Mouse (Mus musculus) bone marrow macrophage, adult 2 months (primary cell): ENCODE measurements around the gene Txndc17. TPM values are rescaled to one million over a fixed set of nuclear protein-coding genes. Genes with fewer than 3 reads are reported as not detected.
A peak's percentile ranks its signal among the peaks of the same experiment; 100 is the strongest.

Experiments used
- H3K27ac ChIP-seq: 2 replicates; pipeline ENCODE4 v1.5.1; 2012; ENCODE audit warnings: low read depth, low read length; ENCODE audit not compliant: insufficient read depth
- H3K4me1 ChIP-seq: 2 replicates; pipeline ENCODE4 v1.6.1; 2012; ENCODE audit warnings: low read length; ENCODE audit not compliant: control insufficient read depth, insufficient read depth
- H3K4me3 ChIP-seq: 2 replicates; pipeline ENCODE4 v1.5.1; 2012; ENCODE audit warnings: mild to moderate bottlenecking, low read length, moderate library complexity; ENCODE audit not compliant: insufficient read depth
- CTCF ChIP-seq: IDR thresholded peaks from 2 replicates; pipeline ENCODE4 v1.5.1; 2012; ENCODE audit warnings: low read depth, mild to moderate bottlenecking, low read length, moderate library complexity
- POLR2A ChIP-seq: IDR thresholded peaks from 2 replicates; pipeline ENCODE4 v1.6.1; 2012; ENCODE audit warnings: mild to moderate bottlenecking, low read depth, low read length, borderline replicate concordance
- polyA plus RNA-seq: library from polyadenylated mRNA; stranded (reverse); fragments of >200 nt; gene quantifications from 2 replicates; pipeline ENCODE4 v1.2.4, GENCODE M21; 2012; ENCODE audit not compliant: missing spikeins, insufficient read depth, insufficient read length

The Txndc17 gene
- polyA plus RNA-seq, 1 experiment, result 168 TPM

GRCm38 (mm10) chr11:72221278-72221677 is 13.9 kb downstream of the Txndc17 start:
- TF ChIP-seq POLR2A (no peak), CTCF (peak; percentile 97)
- H3K4me3 ChIP-seq, result no peak overlapping the region
- H3K27ac ChIP-seq, result 0 out of 2 replicates have a peak overlapping the region, but pooled peaks have one; percentile 31
- peaks cover 13% of the 10 kb centered on the region for H3K4me1 ChIP-seq

GRCm38 (mm10) chr11:72223414-72223813 is 16.1 kb downstream of the Txndc17 start:
- peaks cover 2% of the 10 kb centered on the region; the same call in 1 of the 2 replicates for H3K4me1 ChIP-seq
- TF ChIP-seq CTCF (no peak), POLR2A (no peak)
- H3K4me3 ChIP-seq, result no peak overlapping the region
- H3K27ac ChIP-seq, result no peak overlapping the region

GRCm38 (mm10) chr11:72224865-72225264 is 17.5 kb downstream of the Txndc17 start:
- TF ChIP-seq CTCF (peak; percentile 53), POLR2A (no peak)
- H3K4me1 ChIP-seq, result peaks cover 2% of the 10 kb centered on the region; the same call in 1 of the 2 replicates
- H3K4me3 ChIP-seq, result no peak overlapping the region
- no peak overlapping the region for H3K27ac ChIP-seq

GRCm38 (mm10) chr11:72226020-72226791 is 18.9 kb downstream of the Txndc17 start:
- no peak for TF ChIP-seq CTCF
- TF ChIP-seq POLR2A, result no peak
- Histone ChIP-seq H3K4me1 (peaks cover 2% of the 10 kb centered on the region; the same call in 1 of the 2 replicates), H3K27ac (no peak overlapping the region), H3K4me3 (no peak overlapping the region)

- H3K4me3 ChIP-seq, result no peak overlapping the region
- H3K27ac ChIP-seq, result no peak overlapping the region
- TF ChIP-seq CTCF (no peak), POLR2A (no peak)
- H3K4me1 ChIP-seq, result no peaks in the 10 kb centered on the region
Observed at GRCm38 (mm10) chr11:72226901-72227300, 19.6 kb downstream of the Txndc17 start.

- Histone ChIP-seq H3K27ac (no peak overlapping the region), H3K4me1 (no peaks in the 10 kb centered on the region)
- TF ChIP-seq POLR2A (no peak), CTCF (no peak)
Observed at GRCm38 (mm10) chr11:72228513-72228912, 21.2 kb downstream of the Txndc17 start.

GRCm38 (mm10) chr11:72232068-72232467 is 24.7 kb downstream of the Txndc17 start:
- H3K27ac ChIP-seq, result no peak overlapping the region
- H3K4me3 ChIP-seq, result no peak overlapping the region
- TF ChIP-seq CTCF (no peak), POLR2A (no peak)
- no peaks in the 10 kb centered on the region for H3K4me1 ChIP-seq

More at GRCm38 (mm10) chr11:72228513-72228912, 21.2 kb downstream of the Txndc17 start:
- H3K4me3 ChIP-seq, result no peak overlapping the region

GRCm38 (mm10) chr11:72232991-72233390 is 25.6 kb downstream of the Txndc17 start:
- TF ChIP-seq CTCF, result no peak
- TF ChIP-seq POLR2A, result no peak
- Histone ChIP-seq H3K4me3 (no peak overlapping the region), H3K4me1 (no peaks in the 10 kb centered on the region), H3K27ac (no peak overlapping the region)

GRCm38 (mm10) chr11:72234013-72234412 is 26.7 kb downstream of the Txndc17 start:
- H3K27ac ChIP-seq, result no peak overlapping the region
- no peaks in the 10 kb centered on the region for H3K4me1 ChIP-seq
- H3K4me3 ChIP-seq, result no peak overlapping the region
- TF ChIP-seq CTCF (no peak), POLR2A (no peak)

- no peak for TF ChIP-seq CTCF
- no peak for TF ChIP-seq POLR2A
- H3K27ac ChIP-seq, result no peak overlapping the region
- H3K4me1 ChIP-seq, result no peaks in the 10 kb centered on the region
- H3K4me3 ChIP-seq, result no peak overlapping the region
Observed at GRCm38 (mm10) chr11:72240062-72240860, 32.9 kb downstream of the Txndc17 start.

GRCm38 (mm10) chr11:72245196-72245753 is 37.9 kb downstream of the Txndc17 start:
- Histone ChIP-seq H3K27ac (no peak overlapping the region), H3K4me1 (no peaks in the 10 kb centered on the region), H3K4me3 (no peak overlapping the region)
- no peak for TF ChIP-seq CTCF
- TF ChIP-seq POLR2A, result no peak
